Mouse (Mus musculus) cortical plate, adult 2 months (tissue): ENCODE measurements around the gene Ppan.

Experiments
- CTCF ChIP-seq: fragments of 200-500 bp; IDR thresholded peaks from 2 replicates; pipeline ENCODE4 v1.5.1; 2011; ENCODE audit warnings: mild to moderate bottlenecking, control low read depth, low read length; ENCODE audit not compliant: insufficient read depth; ENCODE audit errors: extremely low read depth
- POLR2A ChIP-seq: fragments of 200-500 bp; IDR thresholded peaks from 2 replicates; pipeline ENCODE4 v1.6.1; 2011; ENCODE audit warnings: mild to moderate bottlenecking, low read length, control low read depth; ENCODE audit not compliant: insufficient read depth; ENCODE audit errors: extremely low read depth

- TF ChIP-seq CTCF (no peak), POLR2A (no peak)
These were observed 2.4 kb downstream of the Ppan start for GRCm38 (mm10) chr9:20890411-20890810.
